Mouse (Mus musculus) limb, embryonic 14.5 days (tissue): ENCODE measurements around the gene Dync1h1. TPM values are rescaled to one million over a fixed set of nuclear protein-coding genes. Genes with fewer than 3 reads are reported as not detected.

ENCODE experiments used
- ATAC-seq: fragments of 200-750 bp; cut with Nextera tagmentation; 2 replicates; pipeline ENCODE4 v1.8.0; 2017; ENCODE audit warnings: low read depth, moderate number of reproducible peaks, moderate TSS enrichment; ENCODE audit not compliant: low FRiP score
- DNase-seq: peaks from one replicate; pipeline ENCODE4 v3.0.0-alpha.2; 2015; ENCODE audit warnings: low spot score
- H3K27ac ChIP-seq: fragments of 300-500 bp; sonication (generic); replicated peaks from 2 replicates; pipeline ENCODE4 v1.5.1; 2014; ENCODE audit warnings: low read depth, mild to moderate bottlenecking, low read length, moderate library complexity, mixed read lengths
- H3K27me3 ChIP-seq: fragments of 300-500 bp; sonication (generic); 2 replicates; pipeline ENCODE4 v1.6.1; 2014; ENCODE audit warnings: low read length, mixed read lengths; ENCODE audit not compliant: control insufficient read depth, insufficient read depth
- H3K36me3 ChIP-seq: fragments of 300-500 bp; sonication (generic); 2 replicates; pipeline ENCODE4 v1.6.1; 2014; ENCODE audit warnings: mild to moderate bottlenecking, low read length, moderate library complexity, mixed read lengths; ENCODE audit not compliant: control insufficient read depth, insufficient read depth
- H3K4me1 ChIP-seq: fragments of 300-500 bp; sonication (generic); 2 replicates; pipeline ENCODE4 v1.6.1; 2014; ENCODE audit warnings: antibody characterized with exemption, low read length, mixed read lengths; ENCODE audit not compliant: control insufficient read depth, insufficient read depth
- H3K4me2 ChIP-seq: fragments of 300-500 bp; sonication (generic); replicated peaks from 2 replicates; pipeline ENCODE4 v1.6.1; 2014; ENCODE audit warnings: low read depth, mild to moderate bottlenecking, low read length, moderate library complexity; ENCODE audit not compliant: severe bottlenecking
- H3K4me3 ChIP-seq: fragments of 300-500 bp; sonication (generic); replicated peaks from 2 replicates; pipeline ENCODE4 v1.5.1; 2014; ENCODE audit warnings: low read length
- H3K9ac ChIP-seq: fragments of 300-500 bp; sonication (generic); 2 replicates; pipeline ENCODE4 v1.6.1; 2014; ENCODE audit warnings: mild to moderate bottlenecking, low read depth, low read length, moderate library complexity; ENCODE audit not compliant: severe bottlenecking
- H3K9me3 ChIP-seq: fragments of 300-500 bp; sonication (generic); 2 replicates; pipeline ENCODE4 v1.6.1; 2016; ENCODE audit warnings: low read length; ENCODE audit not compliant: control insufficient read depth
- POLR2A ChIP-seq: fragments of 200-500 bp; IDR thresholded peaks from 2 replicates; pipeline ENCODE4 v1.8.0; 2012; ENCODE audit warnings: inconsistent platforms, mild to moderate bottlenecking, moderate library complexity, borderline replicate concordance; ENCODE audit not compliant: insufficient read depth, insufficient read length; ENCODE audit errors: extremely low read depth
- WGBS: fragments of 180-500 bp; shearing (Covaris S2); extraction: QIAGEN DNeasy Blood & Tissue Kit; methylation state at CpG from one replicate; pipeline ENCODE4 v1.1.7; 2014; 5-methylcytosine and 5-hydroxymethylcytosine counted together
- polyA plus RNA-seq, 2 experiments: library from polyadenylated mRNA; depleted of rRNA in 1 of 2; stranded (reverse) in 1 of 2; unstranded in 1 of 2; fragments of >200 nt; fragmentation: Nextera tagmentation in 1 of 2; extraction: Ambion mirVana in 1 of 2; gene quantifications; 2 replicates each; pipeline versions ENCODE4 v1.2.1 to v1.2.3; 2012 to 2014

Gene Dync1h1
- polyA plus RNA-seq, 2 experiments, result 69.2 to 183 TPM

GRCm38 (mm10) chr12:110590804-110591259, 10.4 kb upstream of the Dync1h1 start:
- no peak for TF ChIP-seq POLR2A
- peak overlapping the region; percentile 85 for H3K4me2 ChIP-seq
- no peaks in the 10 kb centered on the region; the same call in 1 of the 2 replicates for H3K36me3 ChIP-seq
- H3K27ac ChIP-seq, result peak overlapping the region; percentile 90
- WGBS, result 1% methylated on average over 15 of the region's 15 CpGs
- H3K27me3 ChIP-seq, result no peaks in the 10 kb centered on the region
- ATAC-seq (peak; percentile 5; the same call in 1 of the 2 replicates), DNase-seq (no peak)
- H3K4me3 ChIP-seq, result peak overlapping the region; percentile 68
- peaks cover 9% of the 10 kb centered on the region; the same call in 1 of the 2 replicates for H3K4me1 ChIP-seq
- peak overlapping the region; percentile 73 for H3K9ac ChIP-seq
- H3K9me3 ChIP-seq, result no peaks in the 10 kb centered on the region

- H3K9me3 ChIP-seq, result no peaks in the 10 kb centered on the region
- H3K4me3 ChIP-seq, result peak overlapping the region; percentile 68
- DNase-seq, result peak; percentile 100
- under 1% methylated on average over 51 of the region's 56 CpGs for WGBS
- peak; percentile 99 for ATAC-seq
- TF ChIP-seq POLR2A, result peak; percentile 77; the same call in 1 of the 2 replicates
- H3K27ac ChIP-seq, result peak overlapping the region; percentile 90
- H3K4me1 ChIP-seq, result peaks cover 9% of the 10 kb centered on the region; the same call in 1 of the 2 replicates
- H3K9ac ChIP-seq, result peak overlapping the region; percentile 73
- peak overlapping the region; percentile 85 for H3K4me2 ChIP-seq
- no peaks in the 10 kb centered on the region for H3K27me3 ChIP-seq
- no peaks in the 10 kb centered on the region; the same call in 1 of the 2 replicates for H3K36me3 ChIP-seq
Observed at GRCm38 (mm10) chr12:110591260-110591883, 9.9 kb upstream of the Dync1h1 start.

GRCm38 (mm10) chr12:110598527-110598926, 2.7 kb upstream of the Dync1h1 start:
- Histone ChIP-seq H3K4me3 (no peak overlapping the region), H3K27me3 (no peaks in the 10 kb centered on the region; the same call in 1 of the 2 replicates), H3K4me1 (peaks cover 8% of the 10 kb centered on the region), H3K9me3 (no peaks in the 10 kb centered on the region), H3K4me2 (no peak overlapping the region), H3K9ac (no peak overlapping the region), H3K27ac (no peak overlapping the region), H3K36me3 (no peaks in the 10 kb centered on the region)
- WGBS, result 9% methylated on average over 7 of the region's 7 CpGs
- no peak for TF ChIP-seq POLR2A
- peak; percentile 80 for DNase-seq
- ATAC-seq, result no peak

GRCm38 (mm10) chr12:110599791-110600190, 1.5 kb upstream of the Dync1h1 start:
- Histone ChIP-seq H3K27ac (no peak overlapping the region), H3K4me2 (no peak overlapping the region), H3K9me3 (no peaks in the 10 kb centered on the region), H3K4me3 (no peak overlapping the region), H3K27me3 (no peaks in the 10 kb centered on the region; the same call in 1 of the 2 replicates), H3K9ac (no peak overlapping the region), H3K36me3 (no peaks in the 10 kb centered on the region), H3K4me1 (peaks cover 11% of the 10 kb centered on the region)
- DNase-seq (no peak), ATAC-seq (no peak)
- WGBS, result 61% methylated on average over 4 of the region's 4 CpGs
- TF ChIP-seq POLR2A, result no peak

DNA sequence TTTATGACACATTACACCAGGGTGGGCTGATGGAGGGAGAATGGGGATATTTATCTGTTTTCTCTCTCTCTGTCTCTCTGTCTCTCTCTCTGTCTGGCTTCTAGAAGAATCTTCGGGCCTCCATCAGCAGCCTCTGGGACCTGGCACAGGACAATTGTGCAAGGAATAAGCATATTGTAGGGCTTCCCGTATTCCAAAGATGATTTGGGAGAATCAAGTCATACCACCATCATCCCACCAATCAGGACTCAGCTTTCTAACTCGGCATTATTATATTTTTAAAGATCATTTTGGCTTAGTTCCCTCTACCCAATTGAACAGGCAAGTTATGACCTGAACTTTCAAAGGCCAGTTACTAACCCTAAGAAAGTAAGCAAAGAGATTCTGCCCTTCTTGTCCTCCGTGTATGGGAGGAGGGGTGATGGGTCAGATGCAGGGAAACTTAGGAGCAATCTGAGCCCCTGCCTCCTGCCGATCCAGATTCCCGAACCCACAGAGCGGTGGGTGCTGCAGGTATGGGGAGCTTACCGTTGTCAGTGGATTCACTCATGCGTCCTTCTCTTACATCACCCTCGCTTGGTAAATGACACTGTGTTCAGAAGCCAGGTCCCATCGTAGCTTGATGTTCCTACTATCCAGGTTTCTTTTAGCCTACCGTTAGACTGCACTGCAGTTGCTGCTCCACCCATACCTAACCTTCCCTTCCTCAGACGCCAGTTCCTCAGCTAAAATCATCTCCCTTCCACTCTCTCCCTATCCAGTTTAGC, 844 bp upstream of the Dync1h1 start:
- Histone ChIP-seq H3K4me2 (peak overlapping the region; percentile 85), H3K4me3 (peak overlapping the region; percentile 90), H3K36me3 (no peaks in the 10 kb centered on the region), H3K4me1 (peaks cover 11% of the 10 kb centered on the region), H3K9me3 (no peaks in the 10 kb centered on the region), H3K27me3 (no peaks in the 10 kb centered on the region; the same call in 1 of the 2 replicates), H3K9ac (peak overlapping the region; percentile 92; the same call in 1 of the 2 replicates), H3K27ac (no peak overlapping the region)
- DNase-seq, result no peak
- no peak for TF ChIP-seq POLR2A
- WGBS, result 52% methylated on average over 13 of the region's 13 CpGs
- ATAC-seq, result no peak
